Mouse (Mus musculus) mouse trophoblast stem cell (cell line): ENCODE data around the gene Atp5k.

ENCODE experiments used
- in situ Hi-C, 2 experiments: fragments of 300-500 bp; cut with MseI, MboI; formaldehyde crosslinking; loops; 2 replicates in 1 of 2; 3 replicates in 1 of 2; pipeline ENCODE4 v1.15.1; 2025

Gene Atp5k

DNA sequence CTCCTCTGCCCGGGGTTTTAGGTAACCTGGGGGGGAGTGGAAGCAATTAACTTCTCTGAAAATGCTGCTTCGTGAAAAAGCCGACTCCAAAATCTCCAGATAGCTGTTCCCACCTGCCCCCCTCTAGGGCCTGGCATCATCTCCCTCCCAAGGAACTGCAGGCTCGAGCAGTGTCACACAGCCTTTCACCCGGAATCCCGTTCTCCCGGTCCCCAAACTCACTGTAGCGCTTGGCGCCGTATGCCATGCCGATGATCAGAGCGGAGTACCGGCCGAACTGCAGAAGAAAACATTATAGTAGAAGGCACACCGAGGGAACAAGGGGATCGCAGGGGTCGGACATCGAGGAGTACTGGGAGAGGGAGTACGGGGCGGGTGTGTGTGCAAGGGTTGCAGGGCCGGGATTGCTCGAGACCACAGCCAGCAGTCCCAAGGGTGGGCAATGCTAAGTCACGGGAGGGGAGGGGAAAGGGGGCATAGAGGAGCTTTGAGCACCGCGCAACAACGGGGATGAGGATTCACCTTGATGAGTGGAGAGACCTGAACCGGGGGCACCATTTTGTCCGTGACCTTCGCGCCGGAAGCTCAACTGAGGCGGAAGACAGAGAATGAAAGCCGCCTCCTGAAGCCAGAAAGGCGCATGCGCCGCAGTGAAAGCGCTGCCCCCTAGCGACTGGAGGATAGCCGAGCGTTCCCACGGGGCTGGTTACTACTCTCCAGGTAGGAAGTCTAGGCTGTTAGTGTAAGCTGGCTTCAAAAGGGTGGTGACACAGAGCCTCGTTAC lies at the start of gene Atp5k:
TSS of gene Atp5k (minus strand) at position 645 of the 784 bp plus-strand sequence.
- in situ Hi-C loops, result no loop called here

GRCm38 (mm10) chr5:108483006-108483405 lies 48.8 kb upstream of the Atp5k start:
- in situ Hi-C loops, result no loop called here

DNA sequence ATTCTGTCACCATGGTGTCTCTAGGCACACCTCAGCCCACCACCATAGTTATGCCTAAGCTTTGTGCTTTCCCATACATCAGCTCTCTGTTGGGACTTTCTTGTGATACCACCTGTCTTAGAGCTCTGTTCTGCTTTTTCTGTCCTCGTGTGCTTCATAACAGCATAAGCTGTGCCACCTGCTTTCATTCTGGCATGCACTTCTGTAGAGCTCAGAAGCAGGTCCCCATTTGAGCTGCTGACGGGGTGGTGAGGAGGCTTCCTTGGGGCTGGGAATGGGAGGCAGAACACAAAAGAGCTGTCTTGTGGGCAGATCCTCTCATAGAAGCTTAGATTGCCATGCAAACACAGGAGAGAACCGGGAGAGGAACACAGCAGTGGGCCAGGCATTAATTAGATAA lies 41.7 kb upstream of the Atp5k start:
- in situ Hi-C loops, result no loop called here

- in situ Hi-C loops, result no loop called here
These were observed 39.5 kb upstream of the Atp5k start for GRCm38 (mm10) chr5:108473737-108474136.

DNA sequence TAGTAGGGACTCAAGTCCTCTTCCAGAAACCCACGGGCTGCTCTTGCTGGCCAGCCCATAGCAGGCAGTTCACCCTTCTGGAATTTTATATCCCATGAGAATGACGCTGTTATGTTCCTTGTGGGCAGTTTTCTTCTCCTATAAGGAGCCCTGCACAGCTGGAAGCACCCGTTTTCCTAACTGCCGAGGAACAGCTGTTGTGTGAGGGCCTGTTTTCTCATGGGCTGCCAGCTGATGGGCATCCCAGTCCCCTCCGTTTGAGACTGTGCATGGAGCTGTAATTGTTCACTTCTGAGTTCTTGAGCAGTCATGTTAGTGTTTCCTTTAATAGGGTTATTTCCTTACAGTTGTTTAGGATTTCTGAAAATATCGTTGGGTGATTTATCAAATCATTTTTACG lies 35.4 kb upstream of the Atp5k start:
- in situ Hi-C loops, result no loop called here

- in situ Hi-C loops, result no loop called here
These were observed 32.4 kb upstream of the Atp5k start for GRCm38 (mm10) chr5:108466647-108467046.

- in situ Hi-C loops, result no loop called here
These were observed 31.1 kb upstream of the Atp5k start for GRCm38 (mm10) chr5:108465131-108465891.

DNA sequence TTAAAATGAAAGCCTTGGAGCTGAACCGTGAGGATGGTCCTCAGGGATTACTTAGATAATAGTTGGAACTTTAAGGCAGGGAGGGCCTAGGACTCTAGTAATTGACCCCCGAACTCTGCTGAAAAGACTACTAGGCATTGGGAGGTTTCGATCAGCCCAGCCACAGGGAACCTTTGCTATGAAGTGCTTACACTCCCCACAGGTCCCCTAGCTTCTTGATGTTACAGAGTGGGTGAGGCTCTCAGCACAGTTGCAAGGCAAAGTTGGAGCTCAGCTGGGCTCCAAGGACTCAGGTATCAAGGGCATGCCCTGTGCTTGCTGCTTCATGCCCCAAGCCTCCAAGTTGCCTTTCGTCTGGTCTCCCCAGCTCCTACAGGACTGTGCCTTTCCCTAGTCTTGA lies 28.2 kb upstream of the Atp5k start:
- in situ Hi-C loops, result no loop called here

DNA sequence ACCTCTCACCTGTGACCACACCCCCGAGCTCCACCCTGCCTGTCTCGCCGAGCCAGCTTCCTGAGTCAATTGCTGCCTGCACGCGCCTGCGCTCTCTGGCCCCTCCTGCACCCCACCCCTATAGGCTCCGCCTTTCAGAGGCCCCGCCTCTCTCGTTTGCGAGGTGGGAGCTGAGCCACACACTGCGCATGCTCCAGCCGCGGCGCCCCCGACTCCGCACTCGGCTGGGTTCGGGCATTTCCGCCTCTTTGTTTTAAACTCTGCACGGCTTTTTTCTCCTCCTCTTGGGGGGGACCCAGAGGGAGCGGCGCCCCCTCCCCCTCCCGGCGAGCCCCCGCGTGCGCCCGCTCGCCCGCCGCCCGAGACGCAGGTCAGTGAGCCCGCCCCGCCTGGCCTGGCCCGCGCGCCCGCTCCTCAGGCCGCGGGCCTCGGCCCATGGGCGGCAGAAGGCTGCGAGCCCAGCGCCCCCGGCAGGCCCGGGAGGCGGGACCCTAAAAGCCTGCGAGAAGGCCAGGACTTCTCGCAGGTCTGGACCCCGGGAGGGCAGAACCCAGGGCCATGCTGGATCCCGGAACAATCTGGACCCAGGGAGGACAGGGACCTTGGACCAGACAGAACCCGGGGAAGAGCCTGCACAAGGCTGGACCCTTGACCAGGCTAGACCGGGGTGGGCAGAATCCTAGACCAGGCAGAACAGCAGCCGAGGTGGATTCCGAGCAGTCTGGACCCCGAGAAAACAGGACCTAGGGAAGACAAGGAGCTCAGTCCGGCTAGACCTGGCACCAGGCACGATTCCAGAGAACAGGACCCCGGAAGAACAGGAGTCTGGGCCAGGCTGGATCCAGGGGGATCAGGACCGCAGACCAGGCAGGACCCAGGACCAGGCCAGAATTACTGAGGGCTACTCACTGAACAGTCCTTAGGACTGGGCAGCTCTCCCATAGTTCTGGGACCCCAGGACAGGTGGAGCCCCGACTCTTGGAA lies 27.1 kb upstream of the Atp5k start, which contains the start of gene Pcgf3:
TSS of gene Pcgf3 (plus strand) at position 151 of the 984 bp plus-strand sequence.
- in situ Hi-C loops, result no loop called here

GRCm38 (mm10) chr5:108460461-108460860 lies 26.2 kb upstream of the Atp5k start:
- in situ Hi-C loops, result no loop called here

GRCm38 (mm10) chr5:108458706-108459105 lies 24.5 kb upstream of the Atp5k start:
- in situ Hi-C loops, result no loop called here

GRCm38 (mm10) chr5:108454094-108454493 lies 19.8 kb upstream of the Atp5k start:
- in situ Hi-C loops, result no loop called here

DNA sequence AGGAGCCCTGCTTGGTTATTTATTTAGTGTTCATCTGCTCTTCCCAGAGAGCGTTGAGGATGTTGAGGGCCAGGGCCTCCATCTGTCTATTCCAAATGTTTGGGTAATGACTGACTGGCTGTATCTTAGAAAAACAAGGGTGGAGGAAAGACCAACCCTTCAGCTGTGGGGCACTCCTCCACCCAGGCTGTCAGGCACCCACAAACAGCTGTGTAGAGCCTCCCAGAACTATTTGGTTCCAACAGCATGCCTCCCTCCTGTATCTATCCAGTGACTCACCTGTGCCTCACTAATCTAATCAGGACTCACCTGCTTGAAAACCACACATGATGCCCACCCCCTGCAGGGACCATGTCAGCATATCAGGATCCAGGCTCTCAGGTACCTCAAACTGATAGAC lies 18.2 kb upstream of the Atp5k start:
- in situ Hi-C loops, result no loop called here

- in situ Hi-C loops, result no loop called here
These were observed 17.4 kb upstream of the Atp5k start for GRCm38 (mm10) chr5:108451611-108452010.

- in situ Hi-C loops, result no loop called here
These were observed 16.7 kb upstream of the Atp5k start for GRCm38 (mm10) chr5:108450837-108451540.

DNA sequence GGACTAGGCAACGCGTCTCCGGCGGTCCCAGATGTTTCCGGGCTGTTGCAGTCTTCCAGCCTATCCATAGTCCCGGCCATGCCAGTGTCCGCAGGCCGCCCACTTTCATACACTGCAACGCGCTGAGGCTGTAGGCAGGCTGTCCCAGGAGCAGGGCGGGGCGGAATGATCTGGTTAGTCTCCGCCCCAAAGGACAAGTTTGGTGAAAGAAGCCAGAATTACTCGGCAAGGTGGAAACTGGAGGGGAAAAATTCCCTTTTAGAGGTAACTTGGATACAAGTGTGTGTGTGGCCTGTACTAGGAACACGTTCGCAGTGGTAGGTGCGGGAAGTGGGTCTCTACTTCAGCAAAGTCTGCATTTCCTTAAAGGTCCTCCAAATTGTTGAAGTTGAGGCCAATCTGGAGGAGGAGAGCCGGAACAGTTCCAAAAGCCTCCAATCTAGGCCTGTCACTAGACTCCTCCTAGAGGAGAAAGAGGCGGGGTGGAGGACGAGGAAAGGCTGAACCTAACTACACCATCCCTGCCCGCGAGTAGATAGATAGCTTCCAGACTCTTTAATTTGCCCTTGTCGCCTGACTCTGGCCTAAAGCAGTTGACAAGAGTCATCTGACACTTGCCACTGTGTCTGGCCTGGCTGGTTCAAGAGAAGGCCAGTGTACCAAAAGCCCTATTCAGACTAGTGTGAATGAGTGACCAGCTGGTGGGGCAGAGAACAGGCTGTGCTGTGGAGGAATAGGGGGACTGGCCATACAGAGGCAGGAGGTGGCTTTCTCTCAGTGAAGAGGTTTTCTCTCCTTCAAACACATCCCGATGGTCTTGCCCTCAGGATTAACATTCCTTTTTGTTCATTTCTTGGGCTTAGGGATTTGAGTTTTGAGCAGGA lies 14.8 kb upstream of the Atp5k start, which contains the start of gene Mfsd7a:
TSS of gene Mfsd7a (minus strand) at position 107 of the 884 bp plus-strand sequence.
- in situ Hi-C loops, result no loop called here

- in situ Hi-C loops, result no loop called here
These were observed 13.6 kb upstream of the Atp5k start for GRCm38 (mm10) chr5:108447857-108448256.

DNA sequence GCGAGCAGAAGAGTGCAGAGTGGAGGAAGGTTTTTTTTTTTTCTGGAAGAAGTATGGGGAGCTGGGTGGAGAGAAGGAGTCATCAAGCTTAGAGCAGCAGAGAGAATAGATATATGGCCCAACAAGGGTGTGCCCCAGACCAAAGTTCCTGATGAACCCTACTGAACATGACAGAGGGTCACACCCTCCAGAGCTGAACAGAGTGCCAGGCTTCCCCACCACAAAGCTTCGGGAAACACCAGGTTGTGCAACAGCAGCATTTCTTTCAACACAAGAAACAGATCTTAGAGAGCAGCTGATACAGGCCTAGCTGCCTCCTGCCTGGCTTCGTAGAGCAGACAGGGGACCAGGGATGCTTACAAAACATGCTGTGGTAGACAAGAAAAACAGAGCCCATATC lies 12.7 kb upstream of the Atp5k start:
- in situ Hi-C loops, result no loop called here

GRCm38 (mm10) chr5:108436101-108436500 lies 1.9 kb upstream of the Atp5k start:
- in situ Hi-C loops, result no loop called here

DNA sequence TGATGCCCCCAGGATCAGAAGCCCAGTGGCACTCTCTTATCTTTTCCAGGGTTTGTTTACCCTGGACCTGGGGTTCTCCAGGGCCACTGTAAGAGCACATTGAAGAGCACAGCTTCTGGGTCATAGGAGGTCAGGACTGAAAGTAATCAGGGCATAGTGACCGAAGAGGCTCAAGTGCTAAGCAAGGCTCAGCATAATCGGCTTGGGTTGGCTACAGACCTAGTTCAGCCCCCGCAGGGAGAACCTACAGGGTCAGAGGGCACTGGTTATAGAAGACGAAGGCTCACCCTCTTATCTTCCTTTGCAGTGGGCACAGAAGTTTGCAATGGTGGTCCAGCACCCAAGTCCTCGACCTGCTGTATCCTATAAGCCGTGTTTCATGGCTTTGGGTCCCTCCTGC lies 3.1 kb downstream of the Atp5k start:
- in situ Hi-C loops, result no loop called here
